ENCODE assay signal across 8 mouse cellular contexts in the genomic region with DNA sequence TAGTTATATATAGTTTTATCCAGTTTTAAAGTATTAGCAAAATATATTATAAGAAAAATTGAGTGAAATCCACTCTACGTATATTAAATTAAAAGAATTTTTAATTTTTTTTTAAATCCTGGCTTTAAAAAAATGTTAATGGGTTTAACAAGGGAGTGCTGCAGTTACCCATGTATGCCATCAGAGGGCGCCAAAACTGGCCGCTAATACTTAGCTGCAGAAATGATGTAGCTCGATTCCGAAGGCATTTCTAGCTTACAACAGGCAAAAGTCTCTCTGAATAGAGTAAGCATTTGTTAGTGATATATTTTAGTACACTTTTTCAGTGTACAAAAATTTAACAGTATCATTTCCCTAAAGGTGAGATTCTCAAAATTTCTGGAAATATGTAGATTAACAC.
A peak's percentile ranks its signal among the peaks of the same experiment; 100 is the strongest.
DNase-seq lines count a peak whose midpoint lies in the region; ATAC-seq and TF ChIP-seq lines count a peak whose summit lies in the region.

No protein-coding gene starts in this region.

- no peaks in the 10 kb centered on the region for H3K4me1 ChIP-seq in heart, embryonic 11.5 days (ENCODE audit: control insufficient read depth, insufficient read depth, low read length)
- H3K4me1 ChIP-seq in midbrain, embryonic 14.5 days (ENCODE audit: control insufficient read depth, insufficient read depth, low read length): no peaks in the 10 kb centered on the region
- no peaks in the 10 kb centered on the region for H3K4me1 ChIP-seq in midbrain, embryonic 15.5 days
- H3K4me1 ChIP-seq in limb, embryonic 14.5 days (ENCODE audit: control insufficient read depth, insufficient read depth, low read length): no peaks in the 10 kb centered on the region

- no peaks in the 10 kb centered on the region for H3K27me3 ChIP-seq in heart, embryonic 11.5 days (ENCODE audit: control insufficient read depth, insufficient read depth, low read length)
- H3K27me3 ChIP-seq in midbrain, embryonic 14.5 days (ENCODE audit: control insufficient read depth, insufficient read depth, low read length): no peaks in the 10 kb centered on the region
- no peaks in the 10 kb centered on the region for H3K27me3 ChIP-seq in midbrain, embryonic 15.5 days (replicated peaks)
- H3K27me3 ChIP-seq in limb, embryonic 14.5 days (ENCODE audit: control insufficient read depth, insufficient read depth, low read length): no peaks in the 10 kb centered on the region

- intact Hi-C loops in heart, postnatal 10 days (cut with DNase I): loop anchor here (5.0 kb wide), 3 partner anchors 55 to 275 kb away; no protein-coding TSS in a partner anchor

- no peaks in the 10 kb centered on the region for H3K36me3 ChIP-seq in heart, embryonic 11.5 days (ENCODE audit: control insufficient read depth, insufficient read depth, low read length)
- no peaks in the 10 kb centered on the region for H3K36me3 ChIP-seq in midbrain, embryonic 14.5 days (ENCODE audit: control insufficient read depth, insufficient read depth, low read length)
- H3K36me3 ChIP-seq in midbrain, embryonic 15.5 days (replicated peaks): no peaks in the 10 kb centered on the region
- no peaks in the 10 kb centered on the region for H3K36me3 ChIP-seq in limb, embryonic 14.5 days (ENCODE audit: control insufficient read depth, insufficient read depth, low read length)

- H3K4me3 ChIP-seq in heart, embryonic 11.5 days (ENCODE audit: low read depth, low read length): no peak overlapping the region
- H3K4me3 ChIP-seq in midbrain, embryonic 14.5 days (replicated peaks; ENCODE audit: low read depth, low read length): no peak overlapping the region
- H3K4me3 ChIP-seq in midbrain, embryonic 15.5 days: no peak overlapping the region
- H3K4me3 ChIP-seq in limb, embryonic 14.5 days (replicated peaks; ENCODE audit: low read length): no peak overlapping the region

- peak; percentile 8 to 44 for DNase-seq in heart, postnatal 10 days
- DNase-seq in midbrain, embryonic 14.5 days: peak; percentile 82
- peak; percentile 77 for DNase-seq in brain, embryonic 14.5 days (ENCODE audit: low read depth)
- DNase-seq in limb, embryonic 14.5 days (ENCODE audit: low spot score): peak; percentile 27
- no peak for DNase-seq in testis, postnatal 14 days (ENCODE audit: low spot score)
- no peak for DNase-seq in urinary bladder, adult 2 months (ENCODE audit: low spot score)

- WGBS in heart, embryonic 11.5 days (ENCODE audit: insufficient replicate concordance): 14% methylated on average over 5 of the region's 5 CpGs
- WGBS in midbrain, embryonic 14.5 days: 11% methylated on average over 5 of the region's 5 CpGs
- WGBS in midbrain, embryonic 15.5 days: 12% methylated on average over 5 of the region's 5 CpGs
- WGBS in limb, embryonic 14.5 days: 12% methylated on average over 5 of the region's 5 CpGs

- no peak for ATAC-seq in heart, embryonic 11.5 days (replicated peaks; ENCODE audit: insufficient number of reproducible peaks, low FRiP score, low TSS enrichment)
- ATAC-seq in midbrain, embryonic 14.5 days (ENCODE audit: low FRiP score, low TSS enrichment): no peak
- no peak for ATAC-seq in midbrain, embryonic 15.5 days (replicated peaks)
- no peak for ATAC-seq in limb, embryonic 14.5 days (ENCODE audit: low FRiP score, low read depth)

- H3K9ac ChIP-seq in heart, embryonic 11.5 days (ENCODE audit: low read depth, low read length): no peak overlapping the region
- no peak overlapping the region for H3K9ac ChIP-seq in midbrain, embryonic 14.5 days (replicated peaks; ENCODE audit: low read length)
- H3K9ac ChIP-seq in midbrain, embryonic 15.5 days: no peak overlapping the region
- H3K9ac ChIP-seq in limb, embryonic 14.5 days (ENCODE audit: low read depth, low read length, severe bottlenecking): no peak overlapping the region

- H3K9me3 ChIP-seq in heart, embryonic 11.5 days (replicated peaks; ENCODE audit: control insufficient read depth, low read length): no peaks in the 10 kb centered on the region
- H3K9me3 ChIP-seq in midbrain, embryonic 14.5 days (ENCODE audit: control insufficient read depth, low read length): no peaks in the 10 kb centered on the region
- H3K9me3 ChIP-seq in midbrain, embryonic 15.5 days: no peaks in the 10 kb centered on the region
- H3K9me3 ChIP-seq in limb, embryonic 14.5 days (ENCODE audit: control insufficient read depth, low read length): no peaks in the 10 kb centered on the region

- no peak overlapping the region for H3K27ac ChIP-seq in heart, embryonic 11.5 days (ENCODE audit: low read depth, low read length)
- no peak overlapping the region for H3K27ac ChIP-seq in midbrain, embryonic 14.5 days (replicated peaks; ENCODE audit: low read depth, low read length)
- no peak overlapping the region for H3K27ac ChIP-seq in midbrain, embryonic 15.5 days
- no peak overlapping the region for H3K27ac ChIP-seq in limb, embryonic 14.5 days (replicated peaks; ENCODE audit: low read depth, low read length)

- no peak overlapping the region for H3K4me2 ChIP-seq in heart, embryonic 11.5 days
- no peak overlapping the region for H3K4me2 ChIP-seq in midbrain, embryonic 14.5 days (ENCODE audit: low read length)
- no peak overlapping the region for H3K4me2 ChIP-seq in midbrain, embryonic 15.5 days
- H3K4me2 ChIP-seq in limb, embryonic 14.5 days (replicated peaks; ENCODE audit: low read depth, low read length, severe bottlenecking): no peak overlapping the region

- no peak for TF ChIP-seq POLR2A in brain, embryonic 14.5 days (IDR thresholded peaks at IDR 0.05; ENCODE audit: borderline replicate concordance, extremely low read depth, insufficient read depth, insufficient read length, poor library complexity, severe bottlenecking)
- no peak for TF ChIP-seq POLR2A in limb, embryonic 14.5 days (IDR thresholded peaks at IDR 0.05; ENCODE audit: borderline replicate concordance, extremely low read depth, insufficient read depth, insufficient read length)

- TF ChIP-seq CTCF in brain, embryonic 14.5 days (IDR thresholded peaks at IDR 0.05; ENCODE audit: borderline replicate concordance, extremely low read depth, insufficient read depth, insufficient read length): peak; percentile 68; the same call in 1 of the 2 replicates

Comparison
In these comparisons a context has a peak if more than half of its experiments do, and no peak if none do; other contexts are left out.
1. DNase-seq: peak in heart, postnatal 10 days (2 of 2), midbrain, embryonic 14.5 days (single experiment), brain, embryonic 14.5 days (single experiment) and limb, embryonic 14.5 days (single experiment); none in testis, postnatal 14 days (single experiment) and urinary bladder, adult 2 months (single experiment).